Mouse (Mus musculus): ENCODE results near the gene Tfpi.

Gene Tfpi

DNA sequence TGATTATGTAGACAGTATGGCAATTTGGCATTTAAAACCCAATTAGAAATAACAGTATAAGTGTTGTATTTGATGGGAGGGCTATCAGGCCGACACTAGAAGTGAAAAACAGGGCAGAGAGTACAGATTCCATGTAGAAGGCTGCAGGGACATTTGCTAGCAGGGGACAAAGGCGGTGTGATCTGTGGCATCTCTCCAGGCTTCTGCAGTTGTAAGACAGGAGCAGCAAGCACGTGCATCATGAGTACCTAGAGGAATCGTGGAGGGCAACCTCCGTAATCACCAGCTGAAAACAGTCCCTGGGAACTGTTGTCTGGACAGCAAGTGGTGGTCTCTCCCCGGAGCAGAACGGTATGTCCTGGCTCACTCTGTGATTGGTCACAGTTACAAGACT is 88.6 kb downstream of the Tfpi start:
- DNase-seq: peak in 1 of 2 experiments; percentile 28

DNA sequence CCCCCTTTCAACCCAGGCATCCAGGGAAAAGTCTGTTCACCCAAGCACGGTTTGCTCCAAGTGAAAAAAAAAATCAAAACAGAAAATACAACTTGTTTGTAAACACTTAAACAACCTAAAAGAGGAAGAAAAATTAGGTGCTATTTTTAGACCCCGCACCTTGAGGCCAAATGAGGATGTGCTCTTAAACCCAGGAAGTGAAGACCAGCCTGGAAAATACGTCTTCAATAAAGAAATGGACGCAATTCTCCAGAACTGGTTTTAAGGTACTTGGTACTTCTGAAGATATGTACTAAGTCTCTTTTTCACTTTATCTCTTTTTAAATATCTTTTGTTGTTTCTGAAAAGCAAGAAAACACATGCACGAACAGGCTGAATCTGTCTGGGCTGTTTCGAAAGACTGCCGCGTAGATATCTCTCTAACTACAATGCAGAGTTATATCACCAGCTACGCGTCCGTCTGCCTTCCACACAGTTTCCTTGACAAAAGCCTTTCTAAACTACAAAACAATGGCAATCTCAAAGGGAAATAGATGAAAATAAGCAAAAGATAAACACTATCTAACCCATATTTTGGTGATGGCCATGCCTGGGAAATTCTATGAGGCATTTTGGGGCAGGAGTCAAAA is 89.1 kb downstream of the Tfpi start:
- peak in 1 of 2 experiments; percentile 18 for DNase-seq

DNA sequence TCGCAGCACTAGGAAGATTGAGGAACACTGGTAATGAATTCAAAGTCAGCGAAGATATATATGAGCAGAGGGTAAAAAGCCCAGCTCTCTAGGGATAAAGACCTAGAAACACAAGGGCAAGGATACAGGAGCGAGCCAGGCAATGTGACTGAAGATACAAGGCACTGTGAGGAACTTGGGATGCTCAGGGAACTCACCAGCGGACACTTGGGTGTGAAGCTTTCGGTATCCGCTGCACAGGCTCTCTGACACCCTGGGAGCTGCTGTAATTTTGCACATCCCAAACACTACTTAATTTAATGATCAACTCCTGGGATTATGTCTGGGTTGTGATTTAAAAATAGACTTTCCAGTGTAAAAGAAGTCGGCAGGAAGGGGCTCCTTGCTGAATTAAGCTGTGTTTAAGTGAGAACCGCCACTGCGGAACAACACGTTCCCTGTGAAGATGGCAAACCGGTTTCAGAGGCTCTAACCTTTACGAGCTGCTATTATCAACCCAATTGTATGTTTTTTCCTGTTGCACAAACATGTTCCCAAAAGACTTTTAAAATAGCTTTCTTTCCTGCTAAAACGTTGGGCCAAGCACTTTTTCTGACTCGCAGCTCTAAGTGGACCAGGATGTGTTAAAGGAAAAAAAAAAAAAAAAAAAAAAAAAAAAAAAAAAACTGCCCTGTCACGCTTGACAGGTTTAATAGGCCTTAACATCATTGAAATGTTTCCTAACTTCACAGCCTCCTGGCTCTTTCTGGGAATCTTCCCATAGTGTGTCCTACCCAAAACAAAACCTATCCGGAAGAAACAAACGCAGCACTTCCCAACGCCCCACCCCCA is 89.8 kb downstream of the Tfpi start:
- DNase-seq: peak; percentile 30 to 61

DNA sequence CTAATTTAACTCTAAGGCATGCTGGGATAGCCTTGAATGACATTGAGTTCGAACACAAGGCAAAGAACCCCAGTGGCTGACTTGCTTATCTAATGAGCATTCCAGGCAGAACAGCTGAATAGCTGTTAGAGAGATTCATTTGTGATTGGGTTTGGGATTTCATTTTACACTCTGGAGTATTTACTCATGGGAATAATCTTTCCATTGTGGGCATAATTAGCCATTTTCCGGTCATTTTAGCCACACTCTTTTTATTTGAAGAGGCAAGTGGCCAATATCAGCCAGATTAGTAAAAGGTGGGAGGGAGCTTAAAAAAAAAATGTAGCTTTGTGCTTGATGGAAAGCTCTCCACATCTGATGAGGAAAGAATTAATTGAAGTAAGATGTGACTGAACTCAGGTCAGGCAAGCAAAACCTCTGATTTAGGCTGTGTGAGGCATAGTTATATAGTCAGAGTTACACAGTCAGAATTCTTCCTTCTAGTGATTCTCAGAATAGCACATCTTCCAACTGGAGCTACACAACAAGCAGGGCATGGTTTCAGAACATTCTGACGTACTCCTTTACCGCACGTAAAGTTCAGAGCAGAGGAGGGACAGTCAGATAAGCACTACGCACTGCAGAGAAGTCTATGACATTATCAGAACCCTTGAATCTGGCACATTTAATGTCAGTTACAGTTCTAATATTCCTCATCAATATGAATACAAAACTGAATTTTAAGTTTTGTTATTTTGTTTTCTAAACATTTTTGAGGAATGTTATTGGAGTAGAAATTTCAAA is 91.5 kb downstream of the Tfpi start:
- DNase-seq: no peak

DNA sequence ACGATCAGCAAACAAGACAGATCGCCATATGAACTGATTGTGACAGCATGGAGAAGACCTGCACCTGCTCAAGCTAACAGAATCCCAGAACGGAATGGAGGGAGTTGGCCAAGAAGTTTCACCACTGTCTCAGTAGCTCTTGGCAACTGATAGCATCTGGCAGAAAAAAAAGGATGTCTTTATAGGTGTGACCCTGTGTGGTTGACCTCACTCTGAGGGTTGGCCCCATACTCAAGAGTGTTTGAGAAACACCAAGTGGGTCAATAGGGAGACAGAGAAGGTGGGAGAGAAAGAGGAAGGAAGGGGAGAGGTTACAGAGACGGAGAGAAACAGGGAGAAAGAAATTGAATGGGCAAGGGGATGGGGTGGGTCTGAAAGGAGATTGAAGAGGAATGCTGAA is 92.7 kb downstream of the Tfpi start:
- no peak for DNase-seq
